Mouse (Mus musculus): ENCODE results near the gene Clcf1. TPM values are rescaled to one million over a fixed set of nuclear protein-coding genes. Genes with fewer than 3 reads are reported as not detected.
A peak's percentile ranks its signal among the peaks of the same experiment; 100 is the strongest.
"Not testable (repeated sequence)": the region's sequence is repeated elsewhere in the genome, so short reads cannot be mapped to it uniquely, and the experiment has no call there.

Clcf1 gene
- total RNA-seq, 2 experiments from 2014 or later, result 1.3 to 1.5 TPM

DNA sequence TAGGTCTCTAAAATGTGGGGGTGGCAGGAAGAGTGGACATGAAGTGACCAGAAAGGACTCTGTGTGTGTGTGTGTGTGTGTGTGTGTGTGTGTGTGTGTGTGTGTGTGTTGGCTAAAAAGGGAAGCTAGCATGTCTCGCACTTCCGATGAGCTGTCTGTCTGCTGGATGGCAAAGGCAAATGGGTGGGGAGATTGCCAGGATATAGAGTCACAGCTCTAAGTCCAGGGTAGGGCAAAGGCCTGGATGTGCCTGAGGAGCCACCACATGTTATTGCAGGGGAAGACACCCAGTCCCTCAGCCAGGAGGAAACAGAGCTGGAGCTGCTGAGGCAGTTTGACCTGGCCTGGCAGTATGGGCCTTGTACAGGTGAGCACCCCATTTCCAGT, 18.1 kb downstream of the Clcf1 start:
- intact Hi-C loops (cut with DNase I), result no loop called here

DNA sequence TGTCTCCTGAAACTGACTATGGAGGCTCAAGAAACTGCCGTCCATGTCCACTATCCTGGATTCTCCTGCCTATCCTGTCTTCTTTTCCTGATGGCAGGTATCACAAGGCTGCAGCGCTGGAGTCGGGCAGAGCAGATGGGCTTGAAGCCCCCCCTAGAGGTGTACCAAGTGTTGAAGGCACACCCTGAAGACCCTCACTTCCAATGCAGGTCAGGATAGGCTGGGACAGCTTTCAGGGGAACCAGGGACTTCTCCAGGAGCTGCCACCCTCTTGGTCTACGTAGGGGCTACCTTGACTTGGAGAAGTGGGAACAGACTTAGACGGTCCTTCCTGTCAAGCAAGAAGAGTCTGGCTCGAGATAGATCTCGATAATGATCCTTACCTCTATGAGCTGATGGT, 18.6 kb downstream of the Clcf1 start:
- DNase-seq (ENCODE audit: low spot score in 2 of 2), result no peak
- intact Hi-C loops (cut with DNase I), result no loop called here

More for the DNA sequence above, 18.1 kb downstream of the Clcf1 start:
- DNase-seq (ENCODE audit: low spot score in 2 of 2), result peak; percentile 53 to 77

DNA sequence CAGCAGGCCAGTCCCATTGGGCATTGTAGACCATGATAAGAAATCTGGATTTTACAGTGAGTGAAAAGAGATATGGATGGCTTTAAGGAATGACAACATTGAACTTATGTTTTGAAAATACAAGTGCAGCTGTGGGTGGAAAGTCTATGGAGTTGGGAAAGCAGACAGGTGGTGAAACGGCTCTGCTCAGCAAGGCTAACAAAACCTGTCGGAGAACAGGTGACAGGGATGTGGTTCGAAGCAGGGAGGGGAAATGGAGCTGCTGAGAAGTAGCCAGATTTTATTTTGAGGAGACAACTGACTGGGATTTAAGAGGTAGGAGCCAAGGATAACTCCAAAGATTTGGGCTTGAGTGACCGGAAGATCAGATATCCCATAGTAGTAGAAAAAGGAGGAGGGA, 20.5 kb downstream of the Clcf1 start:
- intact Hi-C loops (cut with DNase I), result no loop called here
- DNase-seq (ENCODE audit: low spot score in 2 of 2), result no peak

DNA sequence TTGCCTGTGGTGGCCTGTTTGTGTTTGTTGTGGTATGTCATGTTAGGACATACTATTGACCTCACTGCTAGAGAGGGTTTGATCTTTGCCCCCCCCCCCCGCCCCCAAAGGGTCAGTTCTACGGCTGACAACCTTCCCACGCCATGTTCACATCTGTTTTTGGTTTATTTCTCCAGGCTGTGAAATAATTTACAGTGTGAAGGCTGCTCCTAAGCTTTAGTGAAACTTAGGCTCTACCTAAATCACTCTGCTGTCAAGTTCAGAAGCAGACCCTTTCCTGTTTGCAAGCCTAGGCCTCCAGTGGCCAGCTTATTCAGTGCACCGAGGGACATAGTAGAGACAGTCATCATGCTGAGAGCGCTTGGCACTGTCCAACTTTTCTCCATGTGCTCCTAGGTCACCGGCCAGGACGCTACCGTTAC, 26.2 kb downstream of the Clcf1 start:
- intact Hi-C loops (cut with DNase I), result no loop called here
- no peak for DNase-seq (ENCODE audit: low spot score in 2 of 2)

DNA sequence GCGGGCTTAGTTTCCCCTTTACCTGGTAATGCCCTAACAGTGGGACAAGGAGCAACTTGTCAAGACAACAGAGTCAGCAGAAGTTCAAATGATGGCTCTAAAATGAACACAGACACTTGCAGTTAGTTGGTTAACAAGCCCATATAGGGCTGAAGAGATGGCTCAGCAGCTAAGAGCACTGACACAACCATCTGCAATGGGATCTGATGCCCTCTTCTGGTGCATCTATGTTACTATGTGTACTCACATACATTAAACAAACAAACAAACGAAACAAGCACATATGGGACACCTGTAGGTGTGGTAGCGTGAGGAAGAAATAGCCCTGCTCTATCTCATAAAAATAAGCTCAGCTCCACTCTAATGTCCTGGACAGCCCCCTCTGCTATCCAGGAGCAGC, 28.4 kb downstream of the Clcf1 start:
- intact Hi-C loops (cut with DNase I), result no loop called here
- DNase-seq (ENCODE audit: low spot score in 2 of 2), result no peak

DNA sequence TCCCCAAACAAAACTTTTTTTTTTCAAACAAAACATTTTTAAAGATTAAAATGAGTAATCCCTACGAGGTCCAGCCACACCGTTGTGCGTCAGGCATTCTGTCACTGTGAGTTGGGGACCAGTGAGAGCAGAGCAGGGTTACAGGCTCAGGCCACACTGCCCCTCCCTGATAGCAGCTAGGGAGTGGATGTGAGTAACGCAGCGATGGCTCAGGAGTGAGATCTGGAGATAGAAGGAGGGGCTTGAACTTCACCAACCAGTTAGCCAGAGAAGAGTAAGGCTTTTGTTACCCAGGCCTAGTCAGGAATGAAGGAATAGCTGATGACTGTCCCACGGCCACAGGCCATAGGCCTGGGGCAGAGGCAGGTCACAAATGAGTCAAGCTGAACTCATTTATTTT, 30.7 kb downstream of the Clcf1 start:
- intact Hi-C loops (cut with DNase I), result no loop called here
- DNase-seq (ENCODE audit: low spot score in 2 of 2), result no peak

DNA sequence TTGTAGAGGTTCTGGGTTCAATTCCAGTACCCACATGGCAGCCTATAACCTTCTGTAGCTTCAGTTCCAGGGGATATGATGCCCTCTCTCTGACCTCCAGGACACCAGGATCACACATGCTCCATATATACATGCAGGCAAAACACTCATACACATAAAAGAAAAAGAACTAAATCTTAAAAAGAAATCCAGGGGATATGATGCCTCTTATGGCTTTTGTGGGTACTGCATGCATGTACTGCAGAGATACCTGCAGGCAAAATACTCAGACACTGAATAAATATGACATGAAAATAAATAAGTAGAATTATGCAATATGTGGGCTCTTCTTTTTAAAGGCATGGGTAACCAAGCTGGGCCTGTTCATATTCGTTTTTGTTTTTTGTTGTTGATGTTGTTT, 33.0 kb downstream of the Clcf1 start:
- no peak for DNase-seq (ENCODE audit: low spot score in 2 of 2)
- intact Hi-C loops (cut with DNase I), result no loop called here

DNA sequence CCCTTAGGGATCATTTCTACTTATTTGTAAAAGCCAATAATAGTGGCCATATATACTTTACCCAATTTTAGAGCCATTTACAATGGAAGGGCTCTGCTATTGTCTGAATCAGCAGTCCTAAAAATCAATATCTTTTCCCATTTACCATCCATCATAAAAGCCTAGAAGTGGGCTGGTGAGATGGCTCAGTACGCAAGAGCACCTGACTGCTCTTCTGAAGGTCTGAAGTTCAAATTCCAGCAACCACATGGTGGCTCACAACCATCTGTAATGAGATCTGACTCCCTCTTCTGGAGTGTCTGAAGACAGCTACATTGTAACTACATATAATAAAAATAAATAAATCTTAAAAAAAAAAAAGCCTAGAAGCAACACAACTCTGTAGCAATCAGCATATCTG, 34.6 kb downstream of the Clcf1 start:
- DNase-seq (ENCODE audit: low spot score in 2 of 2); intact Hi-C loops (cut with DNase I): not testable (repeated sequence)

DNA sequence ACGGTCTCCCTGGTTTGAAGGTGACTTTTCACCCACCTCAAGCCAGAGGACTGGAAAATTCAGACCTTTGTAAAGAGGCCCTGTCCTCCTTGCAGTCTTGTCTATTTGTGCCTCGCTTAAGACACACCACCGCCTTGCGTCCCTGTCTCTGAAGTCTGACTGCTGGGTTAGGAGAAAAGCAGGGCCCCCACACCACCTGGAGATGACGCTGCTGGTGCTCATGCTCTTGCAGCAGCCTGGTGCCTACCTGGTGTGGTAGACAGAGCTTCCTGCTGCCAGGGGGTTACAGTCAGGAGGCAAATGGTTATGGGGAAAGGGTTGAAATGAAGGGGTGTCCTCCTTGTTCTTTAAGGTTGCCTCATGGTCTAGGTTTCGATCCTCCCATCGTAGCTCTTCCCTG, 40.2 kb downstream of the Clcf1 start:
- intact Hi-C loops (cut with DNase I), result no loop called here
- no peak for DNase-seq (ENCODE audit: low spot score in 2 of 2)

DNA sequence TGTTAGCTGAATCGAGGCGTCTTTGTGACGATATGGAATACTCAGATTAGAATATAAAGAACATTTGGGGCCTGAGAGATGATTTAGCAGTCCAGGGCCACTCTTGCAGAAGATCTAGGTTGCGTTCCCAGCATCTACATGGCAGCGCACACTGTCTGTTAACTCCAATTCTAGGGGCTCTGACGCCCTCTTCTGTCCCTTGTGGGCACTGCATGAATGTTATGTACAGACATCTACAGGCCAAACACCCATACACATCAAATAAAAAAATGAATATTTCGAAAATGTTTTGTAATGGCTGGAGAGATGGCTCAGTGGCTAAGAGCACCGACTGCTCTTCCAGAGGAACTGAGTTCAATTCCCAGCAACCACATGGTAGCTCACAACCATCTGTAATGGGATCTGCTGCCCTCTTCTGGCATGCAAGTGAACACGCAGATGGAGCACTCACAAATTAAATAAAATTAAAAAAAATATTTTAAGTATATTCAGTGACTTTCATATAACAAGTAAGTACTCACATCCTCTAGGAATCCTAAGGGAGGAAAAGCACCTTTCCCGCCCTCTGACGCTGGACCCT, 41.6 kb downstream of the Clcf1 start:
- no peak for DNase-seq (ENCODE audit: low spot score in 2 of 2)
- intact Hi-C loops (cut with DNase I), result no loop called here

DNA sequence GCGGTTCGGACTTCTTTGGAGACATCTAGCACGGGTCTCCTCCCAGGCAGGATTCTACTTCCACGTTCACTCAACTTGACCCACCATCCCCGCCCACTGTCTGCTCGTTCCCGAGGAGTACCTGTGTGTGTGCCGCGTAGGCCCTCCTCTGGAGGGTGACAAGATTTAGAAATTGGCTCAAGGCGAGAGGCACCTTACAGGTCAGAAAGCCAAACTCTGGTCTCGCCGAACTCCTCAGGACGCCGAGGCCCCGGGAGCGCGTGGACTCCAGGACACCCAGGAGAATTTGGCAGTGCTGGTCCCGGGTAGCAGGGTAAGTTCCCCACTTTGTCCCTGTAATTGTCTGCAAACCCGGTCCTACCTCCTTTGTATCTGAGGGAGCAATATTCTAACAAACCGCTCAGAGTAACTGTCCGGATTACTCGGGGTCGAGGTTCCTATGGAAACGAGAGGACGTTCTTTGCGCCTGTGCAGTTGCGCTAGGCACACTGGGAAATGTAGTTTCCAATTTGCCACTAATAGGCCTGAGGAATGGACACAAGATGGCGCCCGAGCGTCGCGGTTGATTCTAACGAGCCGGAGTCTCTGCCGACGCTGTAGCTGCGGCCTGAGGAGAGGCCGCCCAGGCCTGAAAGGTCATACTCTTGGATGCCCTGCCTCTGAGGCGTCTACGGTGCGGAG, 43.3 kb downstream of the Clcf1 start:
- intact Hi-C loops (cut with DNase I), result no loop called here
- peak; percentile 96 for DNase-seq (ENCODE audit: low spot score in 2 of 2)

DNA sequence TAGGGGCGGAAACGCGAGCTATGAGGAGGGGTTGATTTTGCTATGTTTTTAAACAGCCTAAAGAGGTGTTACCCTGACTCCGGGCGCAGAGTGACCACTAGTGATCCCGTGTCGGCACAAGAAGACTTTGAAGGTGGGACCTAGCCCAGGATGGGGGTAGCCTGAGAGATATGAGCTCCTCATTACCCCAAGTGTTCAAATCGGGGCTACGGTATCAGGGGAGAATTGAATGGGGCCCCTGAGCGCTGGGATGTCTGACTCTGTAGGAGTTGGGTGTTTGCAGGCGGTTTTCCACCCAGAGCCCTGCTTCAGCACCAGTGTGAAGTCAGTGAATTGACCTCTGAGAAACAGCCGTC, 43.8 kb downstream of the Clcf1 start:
- intact Hi-C loops (cut with DNase I), result loop anchor here (1.0 kb wide), 1 partner anchor 48 kb away; the partner anchor contains the start of gene Grk2
- DNase-seq (ENCODE audit: low spot score in 2 of 2), result no peak

DNA sequence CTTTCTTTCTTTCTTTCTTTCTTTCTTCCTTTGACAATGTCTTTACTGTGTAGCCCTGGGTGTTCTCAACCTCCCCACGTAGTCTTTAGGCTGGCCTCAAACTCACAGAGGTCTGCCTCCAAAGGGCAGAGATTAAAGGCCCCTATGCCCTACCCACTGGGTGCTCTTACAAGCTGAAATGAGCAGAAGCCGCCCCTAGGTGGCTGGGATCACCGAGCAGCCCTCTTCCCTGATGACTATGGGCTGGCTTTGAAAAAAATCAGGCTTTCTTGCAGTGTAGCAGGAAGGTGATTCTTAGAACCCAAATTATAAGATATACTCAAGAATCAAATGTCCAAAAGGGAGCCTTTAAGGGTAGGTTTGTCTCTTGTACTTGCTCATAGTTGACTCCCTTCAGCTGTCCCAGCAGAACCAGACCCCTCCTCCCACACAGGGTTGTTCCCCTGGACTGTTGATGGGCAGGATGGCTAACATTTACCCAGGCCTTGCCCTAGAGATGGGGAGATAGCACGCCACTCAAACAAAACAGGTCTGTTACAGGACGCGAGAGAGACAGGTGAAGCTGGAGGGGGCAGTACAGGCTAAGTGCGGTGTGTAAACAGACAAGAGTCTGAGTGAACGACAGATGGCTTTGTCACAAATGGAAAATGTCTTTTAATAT, 47.1 kb downstream of the Clcf1 start:
- intact Hi-C loops (cut with DNase I), result no loop called here
- DNase-seq (ENCODE audit: low spot score in 2 of 2), result no peak

DNA sequence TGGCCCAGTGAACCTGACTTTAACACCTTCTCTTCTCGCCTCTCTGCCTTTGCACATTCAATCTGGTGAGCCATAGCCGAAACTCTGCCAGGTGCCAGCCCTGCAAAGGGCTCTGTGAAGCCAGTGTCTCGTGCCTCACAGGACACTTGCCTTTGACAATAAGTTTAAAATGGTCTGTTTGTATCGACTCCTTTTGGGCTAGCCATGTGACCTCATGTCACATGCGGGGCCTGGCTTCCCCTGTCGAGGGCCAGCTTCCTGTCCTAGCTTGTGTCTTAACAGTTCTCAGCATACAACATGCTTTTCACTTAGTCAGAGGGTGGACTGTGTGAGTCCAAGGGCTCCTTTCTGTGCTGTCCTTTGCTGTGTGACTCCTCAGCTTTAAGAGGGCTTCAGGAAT, 48.7 kb downstream of the Clcf1 start:
- intact Hi-C loops (cut with DNase I), result no loop called here
- DNase-seq (ENCODE audit: low spot score in 2 of 2), result no peak

DNA sequence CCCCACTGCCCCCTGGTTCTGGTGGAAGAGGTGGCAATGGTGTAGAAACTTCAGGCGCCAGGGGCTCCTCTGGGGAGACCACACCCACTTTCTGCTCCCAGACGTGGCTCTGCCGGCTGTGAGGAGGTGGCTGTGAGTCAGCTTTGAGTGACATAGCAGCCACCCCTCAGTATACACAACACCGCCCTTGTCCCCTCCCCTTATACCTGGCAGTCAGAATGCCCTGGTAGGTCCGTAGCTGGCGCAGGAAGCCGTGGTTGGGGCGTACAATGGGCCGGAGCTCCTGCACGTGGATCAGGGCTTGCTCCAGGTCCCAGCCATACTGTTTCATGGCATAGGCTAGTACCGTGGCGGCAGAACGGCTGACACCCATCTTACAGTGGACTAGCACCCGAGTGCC, 49.7 kb downstream of the Clcf1 start:
- intact Hi-C loops (cut with DNase I), result no loop called here
- no peak for DNase-seq (ENCODE audit: low spot score in 2 of 2)

DNA sequence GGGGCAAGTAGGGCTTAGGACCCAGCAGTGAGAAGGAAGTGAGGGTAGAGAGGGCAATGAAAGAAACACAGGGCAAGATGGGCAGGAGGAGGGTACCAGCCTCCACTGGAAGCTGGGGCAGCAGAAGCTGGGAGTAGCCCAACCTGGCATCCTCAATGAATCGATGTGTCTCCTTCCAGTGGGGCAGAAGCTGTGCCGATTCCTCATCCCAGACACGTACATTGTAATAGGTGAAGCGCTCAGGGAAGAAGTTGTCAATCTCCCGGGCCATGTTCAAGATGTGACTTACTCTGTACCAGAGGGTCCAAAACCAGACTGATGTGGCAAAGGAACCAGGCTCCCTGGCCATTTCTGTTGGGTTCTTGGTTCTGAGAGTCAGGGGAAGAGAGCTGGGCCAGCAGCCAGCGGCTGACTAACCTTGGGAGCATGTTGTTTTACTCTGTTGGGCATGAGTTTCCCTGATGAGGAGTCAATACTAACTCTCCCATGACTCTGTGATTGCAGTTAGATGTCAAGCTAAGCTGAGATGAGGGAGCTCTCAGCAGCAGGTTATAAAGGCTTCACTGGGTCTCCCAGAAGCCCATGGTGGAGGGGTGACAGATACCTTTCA, 50.2 kb downstream of the Clcf1 start:
- intact Hi-C loops (cut with DNase I), result no loop called here
- DNase-seq (ENCODE audit: low spot score in 2 of 2), result no peak

DNA sequence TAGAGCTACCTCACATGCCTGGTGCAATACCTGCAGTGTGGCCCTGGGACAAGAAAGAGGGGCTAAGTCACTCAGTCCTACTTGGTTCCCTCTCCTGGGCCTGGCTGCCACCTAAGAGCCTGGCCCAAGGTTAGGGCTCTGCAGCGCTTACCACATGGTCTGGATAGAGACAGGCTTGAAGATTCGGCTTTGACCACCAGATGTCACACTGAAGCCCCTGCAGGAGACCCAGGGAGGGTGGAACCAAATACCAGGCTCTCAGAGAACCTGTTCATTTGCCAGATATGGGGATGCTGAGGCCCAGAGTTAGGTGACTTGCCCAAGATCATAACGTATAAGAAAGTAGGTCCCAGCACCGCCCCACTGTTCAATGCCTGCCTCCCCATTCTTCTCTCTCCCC, 51.9 kb downstream of the Clcf1 start:
- no peak for DNase-seq (ENCODE audit: low spot score in 2 of 2)
- intact Hi-C loops (cut with DNase I), result no loop called here

DNA sequence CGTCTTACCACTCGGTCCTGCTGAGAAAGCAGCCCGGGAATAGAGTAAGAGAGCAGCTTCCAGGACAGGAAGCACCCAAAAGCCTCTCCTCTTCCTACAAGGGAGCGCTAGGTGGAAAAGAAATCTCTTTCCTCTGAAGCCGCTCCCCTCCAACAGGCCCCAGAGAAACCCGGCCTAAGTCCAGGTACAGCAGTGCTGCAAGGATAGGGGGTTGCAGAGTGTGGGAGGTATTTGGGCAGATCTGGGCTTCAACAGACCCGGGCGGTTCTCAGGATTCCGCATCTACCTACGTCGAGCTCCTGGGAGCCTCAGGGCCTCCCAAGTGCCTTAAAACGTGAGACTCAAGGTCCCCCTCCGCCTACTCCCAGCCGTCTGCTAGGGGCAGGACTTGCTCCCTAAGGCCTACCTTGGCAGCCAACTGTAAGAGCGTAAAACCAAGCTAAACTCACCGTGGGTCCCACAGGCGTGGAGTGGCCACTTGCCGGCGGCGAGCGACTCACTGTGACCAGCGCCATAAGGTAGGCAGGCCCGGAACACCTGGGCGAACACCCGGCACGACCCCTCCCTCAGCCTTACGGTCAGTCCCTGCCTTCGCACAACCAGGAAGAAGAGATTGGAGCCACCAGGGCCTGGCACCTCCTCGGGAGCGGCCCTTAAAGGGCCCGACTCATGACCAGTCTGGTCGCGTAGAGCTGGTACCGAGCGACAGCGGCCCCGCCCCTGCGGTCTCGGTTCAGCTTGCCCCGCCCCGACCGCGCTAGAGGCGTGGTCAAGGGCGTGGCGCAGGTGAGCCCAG, 54.7 kb downstream of the Clcf1 start, which contains the start of gene Ssh3:
Gene Ssh3, minus strand, starts transcription at position 615 of the 796 bp plus-strand sequence.
- DNase-seq (ENCODE audit: low spot score in 2 of 2), result peak; percentile 40 to 60
- intact Hi-C loops (cut with DNase I), result no loop called here

DNA sequence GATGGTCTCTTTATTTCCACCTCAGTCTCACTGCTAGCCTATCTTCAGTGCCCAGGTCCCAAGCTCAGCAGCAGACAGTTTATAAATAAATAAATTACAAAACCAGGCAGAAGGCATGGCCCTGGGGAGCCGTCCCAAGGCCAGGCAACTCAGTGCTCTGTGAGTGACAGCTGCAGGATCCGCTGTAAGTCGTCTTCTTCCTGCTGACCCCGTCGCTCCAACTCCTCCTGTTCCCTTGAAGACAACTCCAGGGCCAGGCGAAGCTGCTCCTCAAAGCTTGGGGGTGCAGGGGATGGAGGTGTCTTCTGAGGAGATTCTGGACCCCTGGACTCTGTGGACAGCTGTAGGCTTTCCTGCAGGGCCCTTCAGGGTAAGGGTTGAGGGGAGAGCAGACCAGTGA, 56.1 kb downstream of the Clcf1 start:
- DNase-seq (ENCODE audit: low spot score in 2 of 2), result no peak
- intact Hi-C loops (cut with DNase I), result no loop called here

DNA sequence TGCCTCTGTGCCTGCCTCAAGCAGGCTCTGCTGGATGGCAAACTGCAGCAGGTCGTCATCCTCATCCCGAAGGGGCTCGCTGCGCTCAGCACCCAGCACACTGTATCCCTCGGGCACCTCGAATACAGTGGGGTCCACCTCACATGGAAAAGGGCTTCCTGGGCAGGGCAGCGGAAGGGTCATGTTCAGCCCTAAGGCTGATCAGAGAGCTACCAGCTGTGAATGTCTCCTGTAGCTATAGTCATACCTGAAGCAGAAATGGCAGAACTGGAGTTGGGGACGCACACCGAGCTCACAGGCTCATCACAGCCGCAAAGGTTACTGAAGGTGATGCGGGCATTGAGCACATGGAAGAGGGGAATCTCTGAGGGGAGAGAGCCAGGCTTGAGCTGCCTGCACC, 56.9 kb downstream of the Clcf1 start:
- no peak for DNase-seq (ENCODE audit: low spot score in 2 of 2)
- intact Hi-C loops (cut with DNase I), result no loop called here

Data from left cerebral cortex, postnatal 14 days (tissue).